Mouse (Mus musculus) liver, embryonic 14.5 days (tissue): Measurements from ENCODE around the gene Gnai3.

Source experiments
- CTCF ChIP-seq: IDR thresholded peaks from 2 replicates; pipeline ENCODE4 v1.5.1; 2016; ENCODE audit warnings: antibody characterized with exemption, low read depth, control low read depth
- EP300 ChIP-seq: IDR thresholded peaks from 2 replicates; pipeline ENCODE4 v1.6.1; 2016; ENCODE audit warnings: antibody characterized with exemption, low read depth

DNA sequence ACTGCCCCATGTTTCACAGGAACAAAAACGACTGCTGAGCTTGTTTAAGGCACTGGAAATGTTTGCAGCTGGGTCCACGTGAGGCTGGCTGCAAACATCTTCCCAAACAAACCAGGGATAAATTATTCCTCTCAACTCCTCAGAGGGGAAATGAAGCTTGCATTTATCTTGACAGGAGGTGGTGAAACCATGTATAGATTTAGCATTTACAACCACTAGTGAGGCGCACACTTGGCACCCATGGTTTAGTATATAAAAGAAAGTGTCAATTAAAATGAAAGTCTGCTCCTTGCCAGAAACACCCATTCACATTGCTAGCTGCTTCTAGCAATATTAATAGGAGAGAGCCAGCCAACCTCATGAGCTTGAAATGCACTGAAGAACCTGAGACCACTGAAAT, 44.4 kb downstream of the Gnai3 start:
- TF ChIP-seq CTCF (no peak), EP300 (no peak)
